Mouse (Mus musculus): ENCODE results near the gene Kmt2e. TPM values are rescaled to one million over a fixed set of nuclear protein-coding genes. Genes with fewer than 3 reads are reported as not detected.
A peak's percentile ranks its signal among the peaks of the same experiment; 100 is the strongest.

Kmt2e gene
- 220 and 262 TPM in 2 replicates for total RNA-seq (2014; fragmentation: Nextera tagmentation)
- 35.8 and 40.7 TPM in 2 replicates for total RNA-seq (2017)
- 7.6 and 8.0 TPM in 2 replicates for polyA plus RNA-seq (2012)

DNA sequence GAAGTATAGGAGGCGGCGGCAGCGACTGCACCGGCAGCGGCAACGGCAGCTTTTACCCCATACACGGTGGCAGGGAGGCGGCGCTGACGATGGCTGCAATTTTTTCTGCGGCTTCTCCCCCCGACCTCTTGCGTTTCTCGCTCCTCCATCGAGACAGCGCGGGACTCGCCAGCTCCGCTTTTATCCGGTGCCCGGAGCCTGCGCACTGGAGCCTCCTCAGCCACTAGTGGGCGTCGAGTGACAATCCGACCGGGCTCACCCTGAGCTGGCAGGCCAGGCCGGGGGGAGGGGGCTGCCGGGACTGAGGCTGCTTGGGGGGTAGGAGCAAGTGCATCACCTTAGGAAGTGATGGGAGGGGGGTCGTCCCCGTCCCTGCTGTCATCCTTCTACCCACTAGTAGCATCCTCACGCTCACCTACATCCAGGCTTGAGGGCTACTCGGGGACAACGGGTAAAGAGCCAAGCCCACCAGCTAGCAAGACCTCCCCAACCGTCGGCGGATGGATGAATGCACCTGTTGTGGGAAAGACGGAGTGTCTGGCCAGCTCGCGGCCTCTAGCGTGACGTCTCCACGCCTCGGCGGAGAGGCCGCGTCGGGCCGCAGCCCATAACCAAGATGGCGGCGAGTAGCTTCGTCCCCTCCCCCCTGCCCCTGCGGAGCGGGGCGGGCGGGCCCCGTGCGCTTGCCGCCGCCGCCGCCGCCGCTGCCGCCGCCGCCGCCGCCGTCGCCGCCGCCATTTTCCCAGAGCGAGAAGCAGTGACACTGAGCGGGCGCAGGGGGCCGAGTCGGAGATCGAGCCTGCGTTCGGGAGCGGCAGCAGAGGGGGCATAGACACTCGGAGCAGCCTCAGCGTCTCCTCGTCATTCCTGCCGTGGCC lies at the start of gene Kmt2e:
Kmt2e (plus strand) TSS at position 722 of the 878 bp plus-strand sequence.
- Histone ChIP-seq H3K4me3 (ENCODE audit: low read depth, low read length) (peak within 1 kb of the TSS; percentile 94), H3K36me3 (replicated peaks) (peaks cover under 1% of the 10 kb centered on the region), H3K9me3 (replicated peaks) (no peaks in the 10 kb centered on the region), H3K4me1 (ENCODE audit: insufficient read depth, low read depth, low read length) (peaks cover 23% of the 10 kb centered on the region), H3K27me3 (ENCODE audit: insufficient read depth, low read length) (no peaks in the 10 kb centered on the region)
- peak; percentile 64 for DNase-seq (ENCODE audit: low spot score)
- no peak; the same call in 1 of the 2 replicates for ATAC-seq (ENCODE audit: extremely low read depth, insufficient number of reproducible peaks, low FRiP score, poor library complexity, severe bottlenecking)
- TF ChIP-seq GATA1 (IDR thresholded peaks at IDR 0.05; ENCODE audit: borderline replicate concordance, low read length) (no peak), TAL1 (conservative IDR thresholded peaks at IDR 0.05; ENCODE audit: low read depth, low read length) (no peak), POLR2AphosphoS5 (IDR thresholded peaks at IDR 0.05; ENCODE audit: insufficient replicate concordance, low read depth, low read length) (no peak), CTCF (IDR thresholded peaks at IDR 0.05; ENCODE audit: low read depth, low read length) (no peak), GATA2 (IDR thresholded peaks at IDR 0.05; ENCODE audit: borderline replicate concordance, low read depth, low read length) (no peak)

DNA sequence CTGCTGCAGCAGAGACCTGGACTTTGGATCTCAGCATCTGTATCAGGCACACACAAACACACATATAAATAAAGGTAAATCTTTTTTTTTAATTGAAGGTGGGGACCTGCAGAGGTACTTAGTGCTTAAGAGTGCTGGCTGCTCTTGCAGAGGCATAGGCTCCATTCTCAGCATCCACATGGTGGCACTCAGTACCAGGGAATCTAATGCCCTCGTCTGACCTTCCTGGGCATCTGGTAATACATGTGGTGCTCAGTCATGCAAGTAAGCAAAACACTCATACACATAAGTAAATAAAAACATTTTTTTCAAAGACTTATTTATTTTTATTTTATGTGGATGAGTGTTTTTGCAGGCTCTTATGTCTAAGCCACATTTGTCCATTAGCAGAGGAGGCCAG lies 49.1 kb upstream of the Kmt2e start:
- Histone ChIP-seq H3K9me3 (replicated peaks) (no peaks in the 10 kb centered on the region), H3K4me3 (ENCODE audit: low read depth, low read length) (no peak overlapping the region), H3K27me3 (ENCODE audit: insufficient read depth, low read length) (peaks cover 13% of the 10 kb centered on the region), H3K36me3 (replicated peaks) (no peaks in the 10 kb centered on the region), H3K4me1 (ENCODE audit: insufficient read depth, low read depth, low read length) (peaks cover 7% of the 10 kb centered on the region)
- TF ChIP-seq CTCF (IDR thresholded peaks at IDR 0.05; ENCODE audit: low read depth, low read length) (no peak), GATA1 (IDR thresholded peaks at IDR 0.05; ENCODE audit: borderline replicate concordance, low read length) (no peak), POLR2AphosphoS5 (IDR thresholded peaks at IDR 0.05; ENCODE audit: insufficient replicate concordance, low read depth, low read length) (no peak), GATA2 (IDR thresholded peaks at IDR 0.05; ENCODE audit: borderline replicate concordance, low read depth, low read length) (no peak), TAL1 (conservative IDR thresholded peaks at IDR 0.05; ENCODE audit: low read depth, low read length) (no peak)
- DNase-seq (ENCODE audit: low spot score) (no peak), ATAC-seq (ENCODE audit: extremely low read depth, insufficient number of reproducible peaks, low FRiP score, poor library complexity, severe bottlenecking) (no peak)

DNA sequence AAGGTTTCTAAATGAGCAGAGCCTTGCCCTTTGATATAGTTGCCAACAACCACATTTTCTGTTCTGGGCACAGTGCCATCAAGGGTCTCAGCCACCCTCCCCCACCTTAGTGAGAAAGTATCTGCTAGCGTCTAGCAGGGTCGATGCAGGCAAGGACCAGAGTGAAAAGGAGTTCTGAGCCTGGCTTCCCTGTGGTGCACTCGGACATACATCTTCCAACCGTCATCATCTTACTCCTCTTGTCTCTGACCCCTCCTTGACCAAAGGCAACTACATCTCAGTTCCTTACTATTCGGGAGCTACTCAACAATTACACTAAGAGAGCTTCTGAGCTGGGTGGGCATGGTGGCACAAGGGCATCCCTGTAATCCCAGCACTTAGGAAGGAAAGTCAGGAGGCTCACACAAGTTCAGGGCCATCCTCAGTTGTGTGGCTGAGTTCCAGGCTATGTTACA lies 48.5 kb upstream of the Kmt2e start:
- ATAC-seq (ENCODE audit: extremely low read depth, insufficient number of reproducible peaks, low FRiP score, poor library complexity, severe bottlenecking): no peak
- no peak for TF ChIP-seq POLR2AphosphoS5 (IDR thresholded peaks at IDR 0.05; ENCODE audit: insufficient replicate concordance, low read depth, low read length)
- no peak for TF ChIP-seq CTCF (IDR thresholded peaks at IDR 0.05; ENCODE audit: low read depth, low read length)
- no peak for TF ChIP-seq GATA1 (IDR thresholded peaks at IDR 0.05; ENCODE audit: borderline replicate concordance, low read length)
- no peak for TF ChIP-seq GATA2 (IDR thresholded peaks at IDR 0.05; ENCODE audit: borderline replicate concordance, low read depth, low read length)
- TF ChIP-seq TAL1 (conservative IDR thresholded peaks at IDR 0.05; ENCODE audit: low read depth, low read length): no peak
- Histone ChIP-seq H3K9me3 (replicated peaks) (no peaks in the 10 kb centered on the region), H3K36me3 (replicated peaks) (no peaks in the 10 kb centered on the region), H3K27me3 (ENCODE audit: insufficient read depth, low read length) (peaks cover 16% of the 10 kb centered on the region), H3K4me3 (ENCODE audit: low read depth, low read length) (no peak overlapping the region), H3K4me1 (ENCODE audit: insufficient read depth, low read depth, low read length) (peaks cover 7% of the 10 kb centered on the region)
- DNase-seq (ENCODE audit: low spot score): no peak

DNA sequence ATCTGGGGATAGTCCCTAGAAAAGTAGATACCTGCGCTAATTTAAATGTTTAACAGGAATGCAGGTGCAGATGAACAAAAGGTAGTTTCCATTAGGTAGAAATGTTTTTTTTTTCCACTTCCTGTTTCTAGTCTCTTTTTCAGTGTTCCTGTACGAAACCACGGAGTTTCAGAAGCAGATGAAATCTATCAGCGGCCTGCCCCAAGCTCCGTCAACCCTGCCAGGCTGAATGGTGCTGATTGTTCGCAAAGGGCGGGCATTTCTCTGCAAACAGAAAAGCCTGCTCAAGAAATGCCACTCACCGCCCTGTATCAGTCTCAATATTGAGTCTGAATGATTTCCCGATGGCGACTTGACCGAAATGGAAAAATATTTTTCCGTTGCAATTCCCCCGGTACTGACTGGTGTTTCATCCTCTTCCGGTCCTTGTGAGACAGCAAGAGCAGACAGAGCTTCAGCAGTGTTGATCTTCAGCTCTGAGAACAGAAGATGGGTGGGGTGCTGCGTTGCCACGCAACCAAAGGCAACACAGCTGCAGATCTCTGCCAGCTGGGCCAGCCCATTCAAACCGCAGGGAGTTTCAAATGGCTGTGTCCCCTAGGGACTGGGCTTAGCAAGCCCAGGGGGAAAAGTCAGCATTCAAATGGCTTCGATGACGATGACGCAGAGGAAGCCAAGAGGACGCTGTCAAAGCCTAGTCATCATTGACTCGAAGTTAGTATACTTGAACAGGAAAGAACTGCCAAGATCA lies 47.5 kb upstream of the Kmt2e start:
- H3K4me3 ChIP-seq (ENCODE audit: low read depth, low read length): no peak overlapping the region

DNA sequence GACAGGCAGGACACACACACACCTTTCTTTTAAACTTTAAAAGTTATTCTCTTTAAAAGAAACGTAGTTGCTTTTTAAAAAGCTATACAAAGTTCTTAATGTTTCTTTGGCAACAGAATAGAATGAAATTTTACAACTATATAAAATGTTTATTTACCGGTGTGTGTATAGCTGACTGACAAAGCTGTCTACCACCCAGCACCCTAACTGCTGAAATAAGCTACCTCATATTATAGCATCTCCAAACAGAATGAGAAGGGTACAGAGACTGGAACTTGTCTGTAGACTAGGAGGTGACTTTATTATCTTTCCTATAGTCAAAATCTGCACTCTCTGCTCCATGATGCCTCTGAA lies 47.0 kb upstream of the Kmt2e start:
- H3K27me3 ChIP-seq (ENCODE audit: insufficient read depth, low read length): peaks cover 22% of the 10 kb centered on the region
- DNase-seq (ENCODE audit: low spot score) (no peak), ATAC-seq (ENCODE audit: extremely low read depth, insufficient number of reproducible peaks, low FRiP score, poor library complexity, severe bottlenecking) (no peak)
- TF ChIP-seq GATA1 (IDR thresholded peaks at IDR 0.05; ENCODE audit: borderline replicate concordance, low read length): no peak
- TF ChIP-seq TAL1 (conservative IDR thresholded peaks at IDR 0.05; ENCODE audit: low read depth, low read length): no peak
- TF ChIP-seq GATA2 (IDR thresholded peaks at IDR 0.05; ENCODE audit: borderline replicate concordance, low read depth, low read length): no peak
- H3K36me3 ChIP-seq (replicated peaks): no peaks in the 10 kb centered on the region
- peaks cover 7% of the 10 kb centered on the region for H3K4me1 ChIP-seq (ENCODE audit: insufficient read depth, low read depth, low read length)
- H3K9me3 ChIP-seq (replicated peaks): no peaks in the 10 kb centered on the region
- no peak overlapping the region for H3K4me3 ChIP-seq (ENCODE audit: low read depth, low read length)

More for the DNA sequence above, 47.5 kb upstream of the Kmt2e start:
- peaks cover 7% of the 10 kb centered on the region for H3K4me1 ChIP-seq (ENCODE audit: insufficient read depth, low read depth, low read length)
- no peaks in the 10 kb centered on the region for H3K36me3 ChIP-seq (replicated peaks)
- peaks cover 17% of the 10 kb centered on the region for H3K27me3 ChIP-seq (ENCODE audit: insufficient read depth, low read length)
- ATAC-seq (ENCODE audit: extremely low read depth, insufficient number of reproducible peaks, low FRiP score, poor library complexity, severe bottlenecking) (no peak), DNase-seq (ENCODE audit: low spot score) (no peak)
- no peak for TF ChIP-seq GATA1 (IDR thresholded peaks at IDR 0.05; ENCODE audit: borderline replicate concordance, low read length)
- no peak for TF ChIP-seq POLR2AphosphoS5 (IDR thresholded peaks at IDR 0.05; ENCODE audit: insufficient replicate concordance, low read depth, low read length)
- TF ChIP-seq CTCF (IDR thresholded peaks at IDR 0.05; ENCODE audit: low read depth, low read length): no peak
- TF ChIP-seq TAL1 (conservative IDR thresholded peaks at IDR 0.05; ENCODE audit: low read depth, low read length): no peak
- no peak for TF ChIP-seq GATA2 (IDR thresholded peaks at IDR 0.05; ENCODE audit: borderline replicate concordance, low read depth, low read length)
- H3K9me3 ChIP-seq (replicated peaks): no peaks in the 10 kb centered on the region

DNA sequence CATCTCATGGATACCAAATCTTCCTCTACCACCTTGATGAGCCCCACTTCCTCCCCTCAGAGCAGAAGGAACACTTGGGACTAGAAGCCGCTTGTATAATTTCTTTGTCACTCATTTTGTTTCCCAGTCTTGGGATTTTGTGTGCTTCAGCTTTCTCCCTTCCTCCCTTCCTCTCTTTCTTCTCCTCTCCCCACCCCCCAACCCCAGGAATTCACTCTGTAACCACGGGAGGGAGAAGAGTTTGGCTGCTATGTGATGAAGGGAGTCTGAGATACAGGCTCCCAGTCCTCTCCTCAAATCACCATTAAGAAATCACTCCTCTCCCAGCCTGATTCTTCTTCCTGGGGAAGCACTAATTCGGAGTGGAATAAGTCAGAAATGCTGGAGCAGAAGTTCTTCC lies 46.1 kb upstream of the Kmt2e start:
- no peak for TF ChIP-seq GATA2 (IDR thresholded peaks at IDR 0.05; ENCODE audit: borderline replicate concordance, low read depth, low read length)
- no peak for TF ChIP-seq CTCF (IDR thresholded peaks at IDR 0.05; ENCODE audit: low read depth, low read length)
- no peak for TF ChIP-seq POLR2AphosphoS5 (IDR thresholded peaks at IDR 0.05; ENCODE audit: insufficient replicate concordance, low read depth, low read length)
- no peak for TF ChIP-seq TAL1 (conservative IDR thresholded peaks at IDR 0.05; ENCODE audit: low read depth, low read length)
- no peak for TF ChIP-seq GATA1 (IDR thresholded peaks at IDR 0.05; ENCODE audit: borderline replicate concordance, low read length)
- ATAC-seq (ENCODE audit: extremely low read depth, insufficient number of reproducible peaks, low FRiP score, poor library complexity, severe bottlenecking) (no peak), DNase-seq (ENCODE audit: low spot score) (no peak)
- peaks cover 23% of the 10 kb centered on the region for H3K27me3 ChIP-seq (ENCODE audit: insufficient read depth, low read length)
- H3K9me3 ChIP-seq (replicated peaks): no peaks in the 10 kb centered on the region
- H3K4me1 ChIP-seq (ENCODE audit: insufficient read depth, low read depth, low read length): peaks cover 7% of the 10 kb centered on the region
- no peak overlapping the region for H3K4me3 ChIP-seq (ENCODE audit: low read depth, low read length)
- H3K36me3 ChIP-seq (replicated peaks): no peaks in the 10 kb centered on the region
